ENCODE assay signal across 25 mouse cellular contexts in the genomic region with DNA sequence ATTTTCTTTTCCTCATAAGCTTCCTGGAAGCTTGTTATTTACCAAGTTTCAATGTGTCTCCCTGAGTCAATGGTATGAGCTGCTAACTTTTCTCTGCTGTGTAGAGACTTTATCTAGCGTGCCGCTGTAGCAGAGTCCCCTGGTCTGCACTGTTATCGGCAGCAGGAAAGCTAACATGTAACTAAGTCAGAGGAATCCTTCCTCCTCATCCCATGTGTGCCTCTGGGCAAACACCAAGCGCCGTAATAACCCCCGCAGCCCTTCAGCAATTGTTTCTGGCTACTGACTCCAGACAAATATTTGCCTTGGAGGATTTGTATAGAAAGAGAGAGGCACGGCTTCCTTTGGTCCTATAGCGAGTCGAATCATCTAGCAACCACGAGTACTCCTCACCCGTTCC. TPM values are rescaled to one million over a fixed set of nuclear protein-coding genes. Genes with fewer than 3 reads are reported as not detected.
DNase-seq lines count a peak whose midpoint lies in the region; ATAC-seq and TF ChIP-seq lines count a peak whose summit lies in the region.
"Had no signal": no experiment of that assay in that cellular context is flagged by ENCODE, and none has a peak within 500 bp of the region (broad histone marks: within the 10 kb centered on the region; RNA-seq: fewer than 3 reads in every experiment).

No protein-coding gene starts in this region.

- no peak for DNase-seq in liver, adult 2 months (ENCODE audit: extremely low read depth, low read depth, low spot score)
- no peak for DNase-seq in liver
- no peak for DNase-seq in liver, embryonic 11.5 days (ENCODE audit: low spot score)
- no peak for DNase-seq in heart, adult 11 months
- no peak for DNase-seq in spleen, postnatal 14 days (ENCODE audit: low spot score in 2 of 2)
- DNase-seq: adrenal gland, postnatal 10 days; cerebellum, adult 8-10 months; cerebellum, postnatal 36 days; gastrocnemius, postnatal 10 days; heart, postnatal 14 days; kidney, adult 11 months; kidney, postnatal 36 days; layer of hippocampus, postnatal 36 days had no signal

- no peak overlapping the region for H3K9ac ChIP-seq in liver, adult 2 months (ENCODE audit: low read depth, low read length)
- H3K9ac ChIP-seq in liver, embryonic 11.5 days (ENCODE audit: low read depth, low read length): no peak overlapping the region; the same call in 1 of the 2 replicates
- H3K9ac ChIP-seq in liver, embryonic 16.5 days (ENCODE audit: low read depth, low read length): no peak overlapping the region
- H3K9ac ChIP-seq in hindbrain, embryonic 16.5 days (ENCODE audit: low read depth, low read length): no peak overlapping the region
- H3K9ac ChIP-seq: forebrain, embryonic 13.5 days; hindbrain, embryonic 15.5 days; limb, embryonic 15.5 days; midbrain, embryonic 13.5 days; neural tube, embryonic 13.5 days; stomach, embryonic 15.5 days had no signal

- no peak overlapping the region for H3K4me3 ChIP-seq in liver, adult 2 months (ENCODE audit: insufficient read depth, low read depth, low read length)
- H3K4me3 ChIP-seq in liver, embryonic 11.5 days (ENCODE audit: low read depth, low read length): no peak overlapping the region; the same call in 1 of the 2 replicates
- H3K4me3 ChIP-seq in liver, embryonic 16.5 days (ENCODE audit: low read depth, low read length): no peak overlapping the region
- no peak overlapping the region for H3K4me3 ChIP-seq in hindbrain, embryonic 16.5 days (ENCODE audit: low read length)
- H3K4me3 ChIP-seq: forebrain, embryonic 13.5 days; hindbrain, embryonic 10.5 days; hindbrain, embryonic 15.5 days; limb, embryonic 10.5 days; limb, embryonic 15.5 days; midbrain, embryonic 13.5 days; neural tube, embryonic 13.5 days; stomach, embryonic 15.5 days had no signal

- H3K4me1 ChIP-seq in liver, adult 2 months (ENCODE audit: control insufficient read depth, insufficient read depth, low read length): peaks cover 15% of the 10 kb centered on the region
- H3K4me1 ChIP-seq in liver, embryonic 11.5 days (replicated peaks; ENCODE audit: control insufficient read depth, insufficient read depth, low read length): peaks cover 13% of the 10 kb centered on the region
- peaks cover 3% of the 10 kb centered on the region for H3K4me1 ChIP-seq in liver, embryonic 16.5 days (ENCODE audit: control insufficient read depth, low read depth, low read length)
- H3K4me1 ChIP-seq in hindbrain, embryonic 16.5 days (ENCODE audit: control insufficient read depth, insufficient read depth, low read depth, low read length): no peaks in the 10 kb centered on the region
- H3K4me1 ChIP-seq: hindbrain, embryonic 15.5 days; limb, embryonic 10.5 days; limb, embryonic 15.5 days; midbrain, embryonic 13.5 days; neural tube, embryonic 13.5 days had no signal

- no peak for TF ChIP-seq POLR2A in liver, adult 2 months (IDR thresholded peaks at IDR 0.05; ENCODE audit: extremely low read depth, insufficient read depth, low read length)

- TF ChIP-seq CTCF in liver, adult 2 months (IDR thresholded peaks at IDR 0.05; ENCODE audit: low read depth, low read length): no peak

- no peaks in the 10 kb centered on the region for H3K9me3 ChIP-seq in liver, embryonic 11.5 days (ENCODE audit: control insufficient read depth, low read length)
- no peaks in the 10 kb centered on the region for H3K9me3 ChIP-seq in liver, embryonic 16.5 days (replicated peaks; ENCODE audit: control insufficient read depth, low read length)
- no peaks in the 10 kb centered on the region for H3K9me3 ChIP-seq in hindbrain, embryonic 16.5 days (ENCODE audit: control insufficient read depth, low read length)
- H3K9me3 ChIP-seq: forebrain, embryonic 13.5 days; hindbrain, embryonic 15.5 days; limb, embryonic 10.5 days; limb, embryonic 15.5 days; midbrain, embryonic 13.5 days; neural tube, embryonic 13.5 days; stomach, embryonic 15.5 days had no signal

- WGBS in liver, adult 2 months: 16% methylated on average over 11 of the region's 11 CpGs
- 41% methylated on average over 11 of the region's 11 CpGs for WGBS in liver, embryonic 11.5 days
- WGBS in liver, embryonic 16.5 days (ENCODE audit: insufficient replicate concordance): 30% methylated on average over 11 of the region's 11 CpGs
- WGBS in hindbrain, embryonic 16.5 days: 75% methylated on average over 11 of the region's 11 CpGs

- H3K36me3 ChIP-seq in liver, adult 2 months (ENCODE audit: control insufficient read depth, insufficient read depth, low read length): no peaks in the 10 kb centered on the region
- no peaks in the 10 kb centered on the region for H3K36me3 ChIP-seq in liver, embryonic 11.5 days (ENCODE audit: control insufficient read depth, insufficient read depth, low read length)
- no peaks in the 10 kb centered on the region; the same call in 1 of the 2 replicates for H3K36me3 ChIP-seq in liver, embryonic 16.5 days (ENCODE audit: control insufficient read depth, insufficient read depth)
- H3K36me3 ChIP-seq in hindbrain, embryonic 16.5 days (ENCODE audit: control insufficient read depth, insufficient read depth, low read length): no peaks in the 10 kb centered on the region
- H3K36me3 ChIP-seq: hindbrain, embryonic 10.5 days; hindbrain, embryonic 15.5 days; limb, embryonic 10.5 days; limb, embryonic 15.5 days; midbrain, embryonic 13.5 days; neural tube, embryonic 13.5 days; stomach, embryonic 15.5 days had no signal

- H3K27me3 ChIP-seq in liver, adult 2 months (ENCODE audit: control insufficient read depth, insufficient read depth, low read length): no peaks in the 10 kb centered on the region
- no peaks in the 10 kb centered on the region for H3K27me3 ChIP-seq in liver, embryonic 11.5 days (replicated peaks; ENCODE audit: control insufficient read depth, insufficient read depth, low read length)
- H3K27me3 ChIP-seq in liver, embryonic 16.5 days (ENCODE audit: control insufficient read depth, insufficient read depth, low read depth, low read length): no peaks in the 10 kb centered on the region
- H3K27me3 ChIP-seq in hindbrain, embryonic 16.5 days (replicated peaks; ENCODE audit: control insufficient read depth, insufficient read depth, low read length): no peaks in the 10 kb centered on the region
- H3K27me3 ChIP-seq: forebrain, embryonic 13.5 days; hindbrain, embryonic 15.5 days; limb, embryonic 15.5 days; midbrain, embryonic 13.5 days; neural tube, embryonic 13.5 days; Patski; stomach, embryonic 15.5 days had no signal

- peak; percentile 70; the same call in 1 of the 2 replicates for ATAC-seq in liver, embryonic 11.5 days (replicated peaks; ENCODE audit: low FRiP score)
- ATAC-seq in liver, embryonic 16.5 days (ENCODE audit: low read depth): no peak; the same call in 1 of the 2 replicates
- no peak for ATAC-seq in hindbrain, embryonic 16.5 days
- ATAC-seq: forebrain, embryonic 13.5 days; lung, postnatal 0 days; midbrain, embryonic 13.5 days; Patski had no signal

- H3K79me2 ChIP-seq in liver, adult 2 months (ENCODE audit: control insufficient read depth, insufficient read depth, low read length): peaks cover 18% of the 10 kb centered on the region; the same call in 1 of the 2 replicates

- H3K27ac ChIP-seq in liver, adult 2 months (replicated peaks; ENCODE audit: insufficient read depth, low read depth, low read length): peak overlapping the region; percentile 27; the same call in 1 of the 2 replicates
- no peak overlapping the region for H3K27ac ChIP-seq in liver, embryonic 11.5 days (ENCODE audit: low read depth, low read length)
- H3K27ac ChIP-seq in liver, embryonic 16.5 days (ENCODE audit: low read length): no peak overlapping the region; the same call in 1 of the 2 replicates
- H3K27ac ChIP-seq in hindbrain, embryonic 16.5 days (ENCODE audit: low read depth, low read length): no peak overlapping the region
- H3K27ac ChIP-seq: forebrain, embryonic 13.5 days; hindbrain, embryonic 10.5 days; hindbrain, embryonic 15.5 days; limb, embryonic 10.5 days; limb, embryonic 15.5 days; midbrain, embryonic 13.5 days; neural tube, embryonic 13.5 days; stomach, embryonic 15.5 days had no signal

- H3K4me2 ChIP-seq in liver, embryonic 11.5 days: peak overlapping the region; percentile 48
- peak overlapping the region; percentile 10; the same call in 1 of the 2 replicates for H3K4me2 ChIP-seq in liver, embryonic 16.5 days (ENCODE audit: low read depth, low read length)
- H3K4me2 ChIP-seq in hindbrain, embryonic 16.5 days (ENCODE audit: low read length): no peak overlapping the region
- H3K4me2 ChIP-seq: forebrain, embryonic 13.5 days; hindbrain, embryonic 15.5 days; limb, embryonic 15.5 days; midbrain, embryonic 13.5 days; neural tube, embryonic 13.5 days; stomach, embryonic 15.5 days had no signal

RNA-seq across cellular contexts. Expression of a gene that starts 29.2 kb away (rescaled TPM):
- total RNA-seq in liver, adult 2 months (2014; rRNA removed): 5.3 and 6.2 TPM in 2 replicates
- polyA plus RNA-seq in liver, adult 2 months (2012; rRNA removed): 10.5 and 17.3 TPM in 2 replicates
- 93.7 and 99.4 TPM in 2 replicates for polyA plus RNA-seq in liver, embryonic 11.5 days (2014; fragmentation: Nextera tagmentation; extraction: Ambion mirVana)
- 48.4 and 50.5 TPM in 2 replicates for polyA plus RNA-seq in liver, embryonic 16.5 days (2015; fragmentation: Nextera tagmentation; extraction: Ambion mirVana)
- polyA plus RNA-seq in hindbrain, embryonic 16.5 days (2015; fragmentation: Nextera tagmentation; extraction: Ambion mirVana): 9.5 and 13.8 TPM in 2 replicates

RNA-seq across cellular contexts. Expression of a gene that starts 33.1 kb away (rescaled TPM):
- 77.3 and 102 TPM in 2 replicates for total RNA-seq in liver, adult 2 months (2014; rRNA removed)
- polyA plus RNA-seq in liver, adult 2 months (2012; rRNA removed): 180 and 217 TPM in 2 replicates
- 21.2 and 24.8 TPM in 2 replicates for polyA plus RNA-seq in liver, embryonic 11.5 days (2014; fragmentation: Nextera tagmentation; extraction: Ambion mirVana)
- 57.6 and 62.3 TPM in 2 replicates for polyA plus RNA-seq in liver, embryonic 16.5 days (2015; fragmentation: Nextera tagmentation; extraction: Ambion mirVana)
- 6.8 and 10.3 TPM in 2 replicates for polyA plus RNA-seq in hindbrain, embryonic 16.5 days (2015; fragmentation: Nextera tagmentation; extraction: Ambion mirVana)
